Mouse (Mus musculus) cerebellum, postnatal 10 days (tissue): Measurements from ENCODE around the gene Iars2.
"Not testable (repeated sequence)": the region's sequence is repeated elsewhere in the genome, so short reads cannot be mapped to it uniquely, and the experiment has no call there.

Source experiments
- DNase-seq, 2 experiments: peaks; one replicate each; pipeline ENCODE4 v3.0.0; 2021; ENCODE audit warnings: mixed read lengths in 2 of 2

Iars2 gene

DNA sequence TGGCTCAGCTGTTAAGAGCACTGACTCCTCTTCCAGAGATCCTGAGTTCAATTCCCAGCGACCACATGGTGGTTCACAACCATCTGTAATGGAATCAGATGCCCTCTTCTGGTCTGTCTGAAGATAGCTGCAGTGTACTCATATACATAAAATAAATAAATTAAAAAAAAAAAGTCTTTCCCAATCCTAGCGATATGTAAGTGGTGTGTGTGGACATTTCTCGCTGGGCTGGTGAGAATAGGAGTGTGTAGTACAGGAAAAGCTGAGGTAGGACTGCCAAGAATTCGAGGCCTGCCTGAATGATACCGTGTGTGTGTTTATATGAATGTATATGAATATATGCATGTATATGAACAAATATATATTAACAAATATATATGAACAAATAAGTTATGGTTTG, 2.2 kb upstream of the Iars2 start:
- no peak for DNase-seq

GRCm38 (mm10) chr1:185329851-185330250, 655 bp upstream of the Iars2 start:
- DNase-seq: no peak

DNA sequence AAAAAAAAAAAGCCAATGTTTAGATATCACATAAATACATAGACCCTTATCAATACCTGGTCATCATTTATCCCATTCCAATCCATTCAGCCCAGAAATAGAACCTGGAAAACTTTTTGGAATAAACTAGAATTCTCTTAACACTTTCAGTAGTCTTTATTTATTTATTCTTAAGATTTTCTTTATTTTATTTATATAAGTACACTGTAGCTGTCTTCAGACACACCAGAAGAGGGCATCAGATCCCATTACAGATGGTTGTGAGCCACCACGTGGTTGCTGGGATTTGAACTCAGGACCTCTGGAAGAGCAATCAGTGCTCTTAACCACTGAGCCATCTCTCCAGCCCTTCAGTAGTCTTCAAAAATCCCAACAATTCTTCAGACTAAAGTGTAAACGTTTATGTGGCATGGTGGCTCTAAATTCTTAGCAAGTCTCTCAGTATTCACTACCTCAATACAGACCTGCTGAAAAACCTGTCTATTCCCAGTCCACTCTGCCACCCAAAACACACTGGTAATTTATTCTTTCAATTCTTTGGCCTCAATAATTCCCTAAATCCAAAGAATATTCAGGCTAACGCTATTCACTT, 1.3 kb downstream of the Iars2 start:
- DNase-seq: not testable (repeated sequence)

DNA sequence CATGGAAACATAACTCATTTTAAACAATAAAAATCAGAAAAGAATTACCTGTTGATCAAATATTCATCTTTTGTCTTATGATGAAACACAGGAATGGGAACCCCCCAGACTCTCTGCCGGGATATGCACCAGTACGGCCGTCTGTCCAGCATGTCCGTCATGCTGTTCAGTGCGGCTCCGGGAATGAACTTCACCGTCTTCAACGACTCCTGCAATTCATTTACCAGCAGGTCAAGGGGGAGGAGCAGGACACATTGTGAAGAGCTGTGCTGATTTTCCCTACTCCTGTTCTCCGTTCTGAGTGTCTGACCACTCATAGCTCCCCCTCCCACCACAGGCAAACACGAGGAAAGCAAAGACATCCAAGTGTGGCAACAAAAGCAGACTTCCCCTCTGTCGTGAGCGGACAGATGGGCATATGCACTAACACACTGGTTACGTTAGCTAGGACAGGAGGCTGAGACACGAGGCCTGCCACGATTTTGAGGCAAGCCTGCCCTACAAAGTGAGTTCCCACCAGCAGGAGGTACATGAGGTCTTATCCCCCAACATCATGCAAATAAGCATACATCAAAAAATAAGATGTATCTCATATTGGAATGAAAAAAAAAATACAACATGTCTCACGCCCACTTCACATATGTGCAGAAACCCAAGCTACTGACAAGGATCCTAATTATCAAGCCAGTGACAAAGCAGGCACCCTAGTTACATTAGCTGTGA, 13.2 kb downstream of the Iars2 start:
- no peak for DNase-seq

GRCm38 (mm10) chr1:185314546-185314945, 14.7 kb downstream of the Iars2 start:
- DNase-seq: no peak

DNA sequence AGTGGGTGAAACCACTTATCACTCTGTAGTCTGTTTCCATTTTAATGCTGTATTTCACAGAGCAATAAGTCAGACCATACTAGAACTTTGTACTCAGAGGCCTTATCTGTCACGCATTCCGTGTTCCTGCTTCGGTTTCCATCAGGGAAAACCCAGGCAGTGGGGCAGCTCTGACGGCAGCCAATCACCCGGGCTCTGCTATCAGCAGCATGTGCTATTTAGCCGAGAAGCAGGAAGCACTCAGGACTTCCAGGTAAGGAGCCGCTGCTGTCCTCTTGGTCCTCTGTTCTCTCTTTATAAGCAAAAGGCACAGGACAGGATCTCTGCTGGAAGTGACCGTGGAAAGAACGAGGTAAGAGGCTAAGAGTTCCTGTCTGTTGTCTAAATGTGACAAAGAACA, 17.2 kb downstream of the Iars2 start:
- no peak for DNase-seq

DNA sequence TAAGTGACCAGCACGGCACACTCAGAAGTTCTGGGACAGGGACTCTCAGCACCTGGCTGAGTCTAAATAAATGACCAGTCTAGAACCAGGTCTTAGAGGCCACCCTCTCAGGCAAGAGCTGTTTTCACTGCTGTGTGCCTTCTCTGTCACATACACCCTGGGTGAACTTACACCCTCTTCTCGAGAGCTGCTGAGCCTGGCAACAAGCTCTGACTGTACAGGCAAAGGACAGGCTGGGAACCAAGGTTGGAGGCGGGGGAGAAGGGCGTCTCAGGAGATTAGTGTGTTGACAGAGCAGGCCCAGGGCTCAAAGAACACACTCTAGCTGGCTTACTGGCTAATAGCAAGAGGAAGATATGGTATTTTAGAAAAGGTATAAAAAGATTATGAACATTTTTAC, 20.3 kb downstream of the Iars2 start:
- DNase-seq: no peak

DNA sequence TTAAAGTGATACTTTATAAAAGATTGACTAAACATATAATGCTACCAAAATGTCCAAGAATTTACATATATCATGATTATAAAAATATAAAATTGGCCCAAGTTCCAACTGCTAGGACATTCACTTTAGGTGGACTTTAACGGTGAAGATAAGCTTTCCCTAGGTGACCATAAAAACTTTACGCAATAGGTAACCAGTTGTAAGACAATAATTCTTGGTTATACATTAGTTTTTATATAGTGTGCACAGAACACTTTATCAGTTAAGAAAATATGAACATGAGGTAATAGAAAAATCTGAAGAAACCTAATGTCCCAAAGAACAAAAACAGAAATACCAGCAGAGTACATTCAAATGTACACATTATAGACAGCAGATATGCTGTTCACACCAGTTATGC, 20.9 kb downstream of the Iars2 start:
- no peak for DNase-seq

GRCm38 (mm10) chr1:185307645-185308044, 21.6 kb downstream of the Iars2 start:
- DNase-seq: no peak

DNA sequence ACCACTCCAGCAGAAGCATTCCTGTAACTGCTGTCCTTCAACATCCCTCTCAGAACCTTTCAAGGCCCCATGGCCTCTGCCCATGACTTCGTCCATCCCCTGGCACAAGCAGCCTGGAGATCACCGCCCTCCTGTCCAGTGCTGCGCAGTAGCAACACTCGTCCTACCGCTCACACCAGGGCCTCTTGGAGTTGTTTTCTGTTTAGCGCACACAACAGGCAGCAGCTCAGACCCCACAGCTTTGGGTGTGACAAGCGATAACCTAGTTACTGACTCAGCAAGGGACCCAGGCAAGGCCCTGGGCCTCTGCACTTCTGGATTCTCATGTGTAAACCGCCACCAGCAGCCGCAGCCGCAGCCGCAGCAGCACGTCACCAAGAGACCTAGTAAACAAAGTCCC, 22.4 kb downstream of the Iars2 start:
- no peak for DNase-seq

GRCm38 (mm10) chr1:185302816-185303215, 26.4 kb downstream of the Iars2 start:
- no peak for DNase-seq

- no peak for DNase-seq
Observed at GRCm38 (mm10) chr1:185298496-185298895, 30.7 kb downstream of the Iars2 start.

DNA sequence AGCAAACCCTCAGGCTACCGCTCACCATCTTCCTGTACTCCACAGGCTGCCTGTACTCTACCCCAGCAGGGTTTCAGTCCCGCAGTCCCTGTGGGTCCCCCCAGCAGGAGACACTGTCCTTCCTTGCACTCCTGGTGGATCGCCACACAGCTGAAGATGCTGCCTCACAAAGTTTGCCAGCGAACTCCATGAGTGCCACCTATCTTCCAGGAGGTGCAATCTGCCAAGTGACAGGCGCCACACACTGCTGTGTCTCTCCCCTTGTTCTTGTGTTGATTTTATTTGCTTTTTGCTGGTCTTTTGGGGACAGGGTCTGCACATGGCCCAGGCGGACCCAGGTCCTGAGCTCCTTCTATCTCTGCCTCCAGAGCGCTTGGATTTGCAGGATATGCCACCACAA, 32.3 kb downstream of the Iars2 start:
- no peak for DNase-seq

GRCm38 (mm10) chr1:185292646-185293360, 36.4 kb downstream of the Iars2 start:
- DNase-seq: peak; percentile 76 to 78

DNA sequence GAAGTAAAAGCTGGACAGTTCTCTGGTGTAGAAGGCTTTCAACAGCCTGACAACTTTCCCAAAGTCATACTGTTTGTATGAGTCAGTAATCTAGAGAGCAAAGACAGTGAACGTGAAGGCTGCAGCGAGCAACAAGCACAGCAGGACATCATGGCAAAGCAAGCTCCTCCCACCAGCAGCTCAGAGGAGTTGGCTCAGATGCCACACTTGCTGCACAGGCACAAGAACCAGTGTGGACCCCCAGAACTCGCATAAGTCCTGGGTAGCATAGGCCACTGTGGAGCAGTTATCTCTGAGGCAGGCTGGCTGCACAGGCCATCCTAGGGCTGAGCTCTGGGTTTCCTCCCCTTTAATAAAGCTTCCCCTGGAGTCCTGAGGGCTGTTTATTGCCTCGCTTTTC, 37.9 kb downstream of the Iars2 start:
- DNase-seq: no peak

DNA sequence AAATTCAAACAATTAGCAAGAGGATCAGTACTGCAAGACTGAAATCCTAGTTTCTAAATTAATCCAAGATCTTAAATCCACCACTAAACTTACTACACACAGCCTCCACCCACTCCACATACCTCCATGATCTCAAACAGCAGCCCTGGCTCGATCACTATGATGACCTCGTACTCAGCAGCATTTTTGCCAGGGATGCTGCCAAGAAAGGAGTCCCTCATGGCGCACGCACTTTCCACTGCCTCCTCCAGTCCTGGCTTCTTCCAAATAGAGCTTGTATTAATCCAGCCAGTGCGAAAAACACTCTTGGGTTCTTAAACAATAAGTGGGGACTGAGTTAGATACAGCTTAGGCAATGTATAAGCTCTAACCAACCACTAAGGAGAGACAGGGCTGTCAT, 40.0 kb downstream of the Iars2 start:
- DNase-seq: no peak

DNA sequence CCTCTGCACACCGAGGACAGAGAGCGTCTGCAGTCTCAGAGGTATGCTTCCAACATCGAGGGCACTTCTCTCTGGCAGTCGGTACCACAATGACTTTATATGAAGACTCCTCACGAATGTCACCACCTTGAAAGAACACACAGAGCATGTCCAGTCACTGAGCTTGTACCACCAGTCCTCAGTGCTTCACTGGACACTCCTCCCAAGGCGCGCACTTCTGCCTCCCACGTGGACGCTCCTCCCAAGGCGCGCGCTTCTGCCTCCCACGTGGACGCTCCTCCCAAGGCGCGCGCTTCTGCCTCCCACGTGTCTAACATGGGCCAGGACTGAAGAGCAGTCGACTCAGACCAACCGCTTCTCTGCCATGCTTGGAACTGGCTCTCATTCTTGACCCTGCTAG, 42.1 kb downstream of the Iars2 start:
- no peak for DNase-seq

- peak; percentile 91 to 92 for DNase-seq
Observed at GRCm38 (mm10) chr1:185285171-185285570, 44.0 kb downstream of the Iars2 start.

GRCm38 (mm10) chr1:185284740-185285139, 44.5 kb downstream of the Iars2 start:
- peak; percentile 96 for DNase-seq

GRCm38 (mm10) chr1:185283247-185283646, 45.9 kb downstream of the Iars2 start:
- no peak for DNase-seq

- DNase-seq: peak; percentile 19 to 20
Observed at GRCm38 (mm10) chr1:185282846-185283245, 46.4 kb downstream of the Iars2 start.

- no peak for DNase-seq
Observed at GRCm38 (mm10) chr1:185280616-185281015, 48.6 kb downstream of the Iars2 start.

DNA sequence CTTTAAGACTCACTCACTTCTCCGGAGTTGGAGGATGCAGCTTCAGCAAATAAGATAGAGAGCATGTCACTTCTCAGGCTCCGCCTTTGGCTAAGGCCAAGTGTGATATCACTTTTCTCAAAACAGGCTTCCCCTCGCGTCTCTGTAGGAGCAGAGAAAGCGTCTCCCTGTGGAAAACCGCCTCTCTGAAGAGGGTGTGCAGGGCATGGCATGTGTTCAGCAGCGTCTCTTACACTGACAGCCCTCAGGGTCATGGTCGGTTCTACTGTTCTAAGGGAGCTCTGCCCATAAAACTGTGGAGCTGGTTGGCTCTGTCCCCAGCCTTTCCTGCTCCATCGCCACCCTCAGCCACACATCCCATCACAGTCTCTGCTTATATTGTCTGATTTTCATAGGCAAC, 49.9 kb downstream of the Iars2 start:
- DNase-seq: no peak

DNA sequence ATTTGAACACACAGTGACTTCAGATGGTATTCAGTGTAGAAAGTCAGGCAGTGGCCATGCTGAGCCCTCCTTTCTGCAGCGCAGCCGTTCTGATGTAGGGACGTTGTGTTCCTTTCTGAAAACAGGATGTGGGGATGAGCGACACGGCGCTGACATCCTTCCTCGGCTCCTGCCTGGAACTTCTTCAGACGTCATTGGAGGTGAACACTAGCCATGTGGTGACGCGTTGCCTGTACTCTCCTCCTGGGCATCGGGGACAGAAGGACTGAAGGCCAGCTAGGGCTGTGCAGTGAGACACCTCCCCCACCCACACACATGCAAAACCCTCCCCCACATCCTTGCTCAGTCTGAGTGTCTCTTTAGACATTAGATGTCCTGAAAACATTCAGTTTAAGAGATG, 52.2 kb downstream of the Iars2 start:
- no peak for DNase-seq
